Mouse (Mus musculus) midbrain, embryonic 13.5 days (tissue): ENCODE measurements around the gene Efcab8. TPM values are rescaled to one million over a fixed set of nuclear protein-coding genes. Genes with fewer than 3 reads are reported as not detected.

Experiments
- ATAC-seq: fragments of 200-750 bp; cut with Nextera tagmentation; 2 replicates; pipeline ENCODE4 v1.8.0; 2017; ENCODE audit warnings: mild to moderate bottlenecking, moderate TSS enrichment, moderate library complexity
- H3K27ac ChIP-seq: fragments of 300-500 bp; sonication (generic); 2 replicates; pipeline ENCODE4 v1.5.1; 2015; ENCODE audit warnings: inconsistent platforms, mild to moderate bottlenecking, moderate library complexity
- H3K27me3 ChIP-seq: fragments of 300-500 bp; sonication (generic); 2 replicates; pipeline ENCODE4 v1.6.1; 2015; ENCODE audit warnings: mild to moderate bottlenecking, inconsistent platforms
- H3K36me3 ChIP-seq: fragments of 300-500 bp; sonication (generic); 2 replicates; pipeline ENCODE4 v1.6.1; 2015; ENCODE audit warnings: mild to moderate bottlenecking, inconsistent platforms
- H3K4me1 ChIP-seq: fragments of 300-500 bp; sonication (generic); replicated peaks from 2 replicates; pipeline ENCODE4 v1.6.1; 2015; ENCODE audit warnings: inconsistent platforms
- H3K4me2 ChIP-seq: fragments of 300-500 bp; sonication (generic); replicated peaks from 2 replicates; pipeline ENCODE4 v1.6.1; 2015; ENCODE audit warnings: moderate library complexity, mild to moderate bottlenecking, inconsistent platforms
- H3K4me3 ChIP-seq: fragments of 300-500 bp; sonication (generic); replicated peaks from 2 replicates; pipeline ENCODE4 v1.5.1; 2015; ENCODE audit warnings: mild to moderate bottlenecking, inconsistent platforms
- H3K9ac ChIP-seq: fragments of 300-500 bp; sonication (generic); replicated peaks from 2 replicates; pipeline ENCODE4 v1.6.1; 2015; ENCODE audit warnings: mild to moderate bottlenecking, inconsistent platforms
- H3K9me3 ChIP-seq: fragments of 300-500 bp; sonication (generic); 2 replicates; pipeline ENCODE4 v1.6.1; 2016; ENCODE audit warnings: mild to moderate bottlenecking, inconsistent platforms
- WGBS: fragments of 180-500 bp; shearing (Covaris S2); methylation state at CpG from one replicate; pipeline ENCODE4 v1.1.7; 2015; 5-methylcytosine and 5-hydroxymethylcytosine counted together
- polyA plus RNA-seq: library from polyadenylated mRNA; unstranded; fragments of >200 nt; fragmentation: Nextera tagmentation; extraction: Ambion mirVana; gene quantifications from 2 replicates; pipeline ENCODE4 v1.2.1, GENCODE M21; 2015

Efcab8 gene
- polyA plus RNA-seq, 1 experiment from 2014 or later = not detected

DNA sequence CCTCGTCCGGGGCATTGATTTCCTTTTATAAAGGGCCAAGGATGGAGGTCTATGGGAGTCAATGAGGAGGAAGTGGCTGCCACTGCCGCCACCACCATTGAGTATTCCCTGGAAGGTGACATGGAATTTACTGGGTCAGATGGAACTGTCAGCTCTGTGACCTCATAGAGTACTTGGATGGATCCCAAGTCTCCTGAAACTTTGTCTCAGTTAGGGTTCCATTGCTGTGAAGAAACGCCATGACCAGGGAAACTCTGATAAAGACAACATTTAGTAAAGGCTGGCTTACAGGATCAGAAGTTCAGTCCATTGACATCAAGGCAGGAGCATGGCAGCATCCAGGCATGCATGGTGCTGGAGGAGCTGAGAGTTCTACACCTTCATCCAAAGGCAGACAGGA lies 91.3 kb downstream of the Efcab8 start, which contains the start of gene Sun5:
Gene Sun5 (minus strand): TSS at position 101 of the 400 bp plus-strand sequence.
- H3K4me1 ChIP-seq = no peaks in the 10 kb centered on the region
- no peak for ATAC-seq
- no peak within 1 kb of the TSS for H3K4me2 ChIP-seq
- no peak within 1 kb of the TSS for H3K4me3 ChIP-seq
- 93% methylated on average over 4 of the region's 4 CpGs for WGBS
- H3K27me3 ChIP-seq = no peaks in the 10 kb centered on the region
- no peak within 1 kb of the TSS for H3K9ac ChIP-seq
- H3K27ac ChIP-seq = no peak within 1 kb of the TSS
- H3K36me3 ChIP-seq = no peaks in the 10 kb centered on the region
- H3K9me3 ChIP-seq = no peaks in the 10 kb centered on the region

DNA sequence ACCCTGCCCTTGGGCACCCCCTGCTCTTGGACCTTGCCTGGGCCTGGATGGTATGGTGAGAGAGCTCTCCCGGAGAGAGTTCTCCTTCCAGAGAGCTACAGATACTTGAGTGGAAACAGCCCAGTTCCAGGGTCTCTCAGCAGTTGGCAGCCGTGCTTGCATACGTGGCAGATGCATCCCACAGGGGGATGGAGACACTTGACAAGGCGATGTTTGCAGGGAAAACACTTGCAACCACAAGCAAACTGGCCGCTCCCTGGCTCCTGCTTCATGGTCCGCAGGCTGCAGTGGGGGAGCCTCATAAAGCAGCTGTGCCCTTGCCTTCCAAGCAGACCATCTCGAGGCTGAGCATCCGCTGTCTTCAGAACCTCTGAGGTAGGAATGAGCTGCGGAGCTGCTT lies 95.0 kb downstream of the Efcab8 start, which contains the start of gene Bpifb2:
Gene Bpifb2 (plus strand): TSS at position 301 of the 400 bp plus-strand sequence.
- no peaks in the 10 kb centered on the region for H3K36me3 ChIP-seq
- no peak for ATAC-seq
- no peaks in the 10 kb centered on the region for H3K4me1 ChIP-seq
- H3K9me3 ChIP-seq = no peaks in the 10 kb centered on the region
- WGBS = 73% methylated on average over 9 of the region's 9 CpGs
- no peaks in the 10 kb centered on the region for H3K27me3 ChIP-seq
- H3K4me3 ChIP-seq = no peak within 1 kb of the TSS
- no peak within 1 kb of the TSS for H3K9ac ChIP-seq
- H3K27ac ChIP-seq = no peak within 1 kb of the TSS
- H3K4me2 ChIP-seq = no peak within 1 kb of the TSS

Other genes with a start within 250 kb of the Efcab8 start
- 41.9 and 43.9 TPM in 2 replicates for gene Nol4l, start 250.0 kb upstream of the Efcab8 start, polyA plus RNA-seq
- gene Commd7, start 147.2 kb upstream of the Efcab8 start, polyA plus RNA-seq = 84.6 and 87.2 TPM in 2 replicates
- 5.0 and 5.4 TPM in 2 replicates for gene Dnmt3b, start 130.5 kb upstream of the Efcab8 start, polyA plus RNA-seq
- gene Dnmt3c, start 83.3 kb upstream of the Efcab8 start, polyA plus RNA-seq = 0.08 TPM in 1 of 2 replicates, not detected in the other
- gene Mapre1, start 38.7 kb upstream of the Efcab8 start, polyA plus RNA-seq = 374 and 420 TPM in 2 replicates
- gene Sun5, start 91.2 kb downstream of the Efcab8 start, polyA plus RNA-seq = not detected in 2 replicates
- not detected in 2 replicates for gene Bpifb2, start 95.1 kb downstream of the Efcab8 start, polyA plus RNA-seq
- gene Bpifb6, start 120.5 kb downstream of the Efcab8 start, polyA plus RNA-seq = not detected in 2 replicates
- gene Bpifb3, start 138.3 kb downstream of the Efcab8 start, polyA plus RNA-seq = not detected in 2 replicates
- gene Bpifb4, start 158.3 kb downstream of the Efcab8 start, polyA plus RNA-seq = not detected in 2 replicates
- gene Bpifa6, start 195.0 kb downstream of the Efcab8 start, polyA plus RNA-seq = not detected in 2 replicates
- gene Bpifa2, start 228.3 kb downstream of the Efcab8 start, polyA plus RNA-seq = not detected in 2 replicates